Mouse (Mus musculus) MEL (cell line): ENCODE results near the gene Ak4. TPM values are rescaled to one million over a fixed set of nuclear protein-coding genes. Genes with fewer than 3 reads are reported as not detected.

Source experiments
- DNase-seq: peaks from one replicate; pipeline ENCODE4 v3.0.0; 2011; ENCODE audit warnings: low read depth, low spot score
- H3K27ac ChIP-seq: 2 replicates; pipeline ENCODE4 v1.5.1; 2012; ENCODE audit warnings: low read depth, mild to moderate bottlenecking, control low read depth, low read length, moderate library complexity; ENCODE audit not compliant: control insufficient read depth
- H3K27me3 ChIP-seq, 2 experiments: fragments of 150-350 bp in 1 of 2; sonication (generic) in 1 of 2; 2 replicates each; pipeline ENCODE4 v1.6.1; 2012; ENCODE audit warnings: low read length in 2 of 2, mild to moderate bottlenecking in 2 of 2, improper control_type of control experiment in 1 of 2, moderate library complexity in 1 of 2; ENCODE audit not compliant: insufficient read depth in 2 of 2, control insufficient read depth in 1 of 2
- H3K36me3 ChIP-seq, 2 experiments: 2 replicates each; pipeline ENCODE4 v1.6.1; 2012 to 2014; ENCODE audit warnings: low read length in 2 of 2, improper control_type of control experiment in 1 of 2, inconsistent platforms in 1 of 2, mild to moderate bottlenecking in 1 of 2; ENCODE audit not compliant: insufficient read depth in 2 of 2, control insufficient read depth in 1 of 2
- H3K4me1 ChIP-seq, 2 experiments: fragments of 150-350 bp in 1 of 2; sonication (generic) in 1 of 2; 2 replicates each; pipeline ENCODE4 v1.6.1; 2012; ENCODE audit warnings: low read length in 2 of 2, improper control_type of control experiment in 1 of 2, mild to moderate bottlenecking in 1 of 2; ENCODE audit not compliant: insufficient read depth in 2 of 2, control insufficient read depth in 1 of 2
- H3K4me3 ChIP-seq, 2 experiments: fragments of 150-350 bp in 1 of 2; sonication (generic) in 1 of 2; 2 replicates each; pipeline ENCODE4 v1.5.1; 2012; ENCODE audit warnings: low read depth in 2 of 2, low read length in 2 of 2, mild to moderate bottlenecking in 2 of 2, moderate library complexity in 2 of 2, control low read depth in 1 of 2, improper control_type of control experiment in 1 of 2; ENCODE audit not compliant: control insufficient read depth in 1 of 2, insufficient read depth in 1 of 2
- H3K79me2 ChIP-seq: 2 replicates; pipeline ENCODE4 v1.6.1; 2012; ENCODE audit warnings: mild to moderate bottlenecking, low read length, moderate library complexity; ENCODE audit not compliant: control insufficient read depth, poor library complexity, insufficient read depth
- H3K9ac ChIP-seq: 2 replicates; pipeline ENCODE4 v1.6.1; 2012; ENCODE audit warnings: low read depth, mild to moderate bottlenecking, control low read depth, low read length, moderate library complexity; ENCODE audit not compliant: control insufficient read depth, poor library complexity, severe bottlenecking
- H3K9me3 ChIP-seq: fragments of 150-350 bp; sonication (generic); replicated peaks from 2 replicates; pipeline ENCODE4 v1.6.1; 2012; ENCODE audit warnings: mild to moderate bottlenecking, low read length, improper control_type of control experiment, moderate library complexity; ENCODE audit not compliant: insufficient read depth
- CHD1 ChIP-seq: IDR thresholded peaks from 2 replicates; pipeline ENCODE4 v1.6.1; 2012; ENCODE audit warnings: low read depth, mild to moderate bottlenecking, inconsistent platforms, low read length, improper control_type of control experiment
- CHD2 ChIP-seq: IDR thresholded peaks from 2 replicates; pipeline ENCODE4 v1.6.1; 2011; ENCODE audit warnings: low read length, improper control_type of control experiment
- CTCF ChIP-seq, 3 experiments: IDR thresholded peaks in 2 of 3; conservative IDR thresholded peaks in 1 of 3; 2 replicates each; pipeline ENCODE4 v1.5.1; 2011 to 2012; ENCODE audit warnings: low read length in 3 of 3, low read depth in 2 of 3, mild to moderate bottlenecking in 2 of 3, improper control_type of control experiment in 1 of 3, inconsistent platforms in 1 of 3, mixed read lengths in 1 of 3, moderate library complexity in 1 of 3; ENCODE audit not compliant: control insufficient read depth in 1 of 3, insufficient read depth in 1 of 3, poor library complexity in 1 of 3, severe bottlenecking in 1 of 3
- ETS1 ChIP-seq: IDR thresholded peaks from 2 replicates; pipeline ENCODE4 v1.6.1; 2012; ENCODE audit warnings: low read depth, mild to moderate bottlenecking, inconsistent platforms, low read length, improper control_type of control experiment, moderate library complexity
- GABPA ChIP-seq: IDR thresholded peaks from 2 replicates; pipeline ENCODE4 v1.6.1; 2012; ENCODE audit warnings: low read depth, mild to moderate bottlenecking, inconsistent platforms, low read length, improper control_type of control experiment, moderate library complexity
- GATA1 ChIP-seq: IDR thresholded peaks from 2 replicates; pipeline ENCODE4 v1.6.1; 2011; ENCODE audit warnings: low read depth, low read length, improper control_type of control experiment
- HCFC1 ChIP-seq: IDR thresholded peaks from 2 replicates; pipeline ENCODE4 v1.6.1; 2012; ENCODE audit warnings: low read depth, mild to moderate bottlenecking, inconsistent platforms, low read length, improper control_type of control experiment, moderate library complexity
- MAFK ChIP-seq: IDR thresholded peaks from 2 replicates; pipeline ENCODE4 v1.6.1; 2011; ENCODE audit warnings: low read depth, mild to moderate bottlenecking, low read length, improper control_type of control experiment, borderline replicate concordance
- MAX ChIP-seq: IDR thresholded peaks from 2 replicates; pipeline ENCODE4 v1.6.1; 2011; ENCODE audit warnings: low read length, improper control_type of control experiment
- MAZ ChIP-seq: IDR thresholded peaks from 2 replicates; pipeline ENCODE4 v1.6.1; 2012; ENCODE audit warnings: low read depth, mild to moderate bottlenecking, inconsistent platforms, low read length, improper control_type of control experiment
- MYB ChIP-seq: IDR thresholded peaks from 2 replicates; pipeline ENCODE4 v1.6.1; 2011; ENCODE audit warnings: mild to moderate bottlenecking, low read depth, low read length, improper control_type of control experiment
- MYC ChIP-seq: IDR thresholded peaks from 2 replicates; pipeline ENCODE4 v1.6.1; 2011; ENCODE audit warnings: low read depth, mild to moderate bottlenecking, low read length, improper control_type of control experiment, moderate library complexity
- NRF1 ChIP-seq: IDR thresholded peaks from 2 replicates; pipeline ENCODE4 v1.6.1; 2014; ENCODE audit warnings: low read depth, mild to moderate bottlenecking, inconsistent platforms, low read length, improper control_type of control experiment, moderate library complexity; ENCODE audit not compliant: poor library complexity, insufficient read depth, severe bottlenecking
- POLR2AphosphoS2 ChIP-seq: IDR thresholded peaks from 2 replicates; pipeline ENCODE4 v1.6.1; 2011; ENCODE audit warnings: low read length, improper control_type of control experiment
- POLR2AphosphoS5 ChIP-seq: IDR thresholded peaks from 2 replicates; pipeline ENCODE4 v1.6.1; 2012; ENCODE audit warnings: low read depth, borderline replicate concordance, mild to moderate bottlenecking, inconsistent platforms, low read length, moderate library complexity, mixed read lengths
- RAD21 ChIP-seq: IDR thresholded peaks from 2 replicates; pipeline ENCODE4 v1.6.1; 2011; ENCODE audit warnings: mild to moderate bottlenecking, low read depth, low read length, improper control_type of control experiment
- RCOR1 ChIP-seq: IDR thresholded peaks from 2 replicates; pipeline ENCODE4 v1.6.1; 2012; ENCODE audit warnings: low read depth, mild to moderate bottlenecking, inconsistent platforms, low read length, improper control_type of control experiment
- SMC3 ChIP-seq: IDR thresholded peaks from 2 replicates; pipeline ENCODE4 v1.6.1; 2011; ENCODE audit warnings: low read depth, low read length, improper control_type of control experiment
- TCF12 ChIP-seq: IDR thresholded peaks from 2 replicates; pipeline ENCODE4 v1.6.1; 2014; ENCODE audit warnings: low read depth, mild to moderate bottlenecking, inconsistent platforms, low read length, improper control_type of control experiment, moderate library complexity
- USF1 ChIP-seq: IDR thresholded peaks from 2 replicates; pipeline ENCODE4 v1.6.1; 2014; ENCODE audit warnings: low read depth, mild to moderate bottlenecking, inconsistent platforms, low read length, improper control_type of control experiment, moderate library complexity
- USF2 ChIP-seq, 2 experiments: IDR thresholded peaks; 2 replicates each; pipeline ENCODE4 v1.6.1; 2011 to 2012; ENCODE audit warnings: improper control_type of control experiment in 2 of 2, low read length in 2 of 2, borderline replicate concordance in 1 of 2, inconsistent platforms in 1 of 2, low read depth in 1 of 2, mild to moderate bottlenecking in 1 of 2; ENCODE audit not compliant: insufficient read depth in 1 of 2
- ZC3H11A ChIP-seq: IDR thresholded peaks from 2 replicates; pipeline ENCODE4 v1.6.1; 2012; ENCODE audit warnings: low read depth, mild to moderate bottlenecking, inconsistent platforms, low read length, improper control_type of control experiment
- ZKSCAN1 ChIP-seq: IDR thresholded peaks from 2 replicates; pipeline ENCODE4 v1.6.1; 2012; ENCODE audit warnings: low read depth, mild to moderate bottlenecking, inconsistent platforms, low read length, improper control_type of control experiment, moderate library complexity
- ZNF384 ChIP-seq: IDR thresholded peaks from 2 replicates; pipeline ENCODE4 v1.6.1; 2012; ENCODE audit warnings: low read depth, mild to moderate bottlenecking, inconsistent platforms, low read length, improper control_type of control experiment
- polyA plus RNA-seq, 2 experiments: library from polyadenylated mRNA; stranded (reverse) in 1 of 2; unstranded in 1 of 2; fragments of >175 nt in 1 of 2; fragments of >200 nt in 1 of 2; gene quantifications; 2 replicates each; pipeline versions ENCODE4 v1.2.1 to v1.2.4; 2012; ENCODE audit warnings: low replicate concordance in 2 of 2, low read depth in 1 of 2; ENCODE audit not compliant: insufficient read length in 2 of 2, insufficient read depth in 1 of 2, missing spikeins in 1 of 2
- total RNA-seq: library from RNA; depleted of rRNA; stranded (reverse); fragments of 300-350 nt; gene quantifications from 2 replicates; pipeline ENCODE4 v1.2.3, GENCODE M21; 2012

Gene Ak4
- total and polyA plus RNA-seq, 3 experiments: 18.3 to 25.4 TPM; not detected in 1

GRCm38 (mm10) chr4:101425666-101426065 is 6.6 kb downstream of the Ak4 start:
- Histone ChIP-seq H3K36me3 (peaks cover 2 to 12% of the 10 kb centered on the region in 2 experiments), H3K27me3 (no peaks in the 10 kb centered on the region), H3K27ac (no peak overlapping the region), H3K4me3 (no peak overlapping the region), H3K4me1 (peaks cover 2 to 8% of the 10 kb centered on the region in 2 experiments; a peak in 3 of 4 replicates), H3K9me3 (no peaks in the 10 kb centered on the region), H3K9ac (no peak overlapping the region), H3K79me2 (peaks cover 19% of the 10 kb centered on the region)
- DNase-seq: no peak
- TF ChIP-seq TCF12: no peak
- no peak for TF ChIP-seq ZC3H11A
- TF ChIP-seq GATA1: no peak
- no peak for TF ChIP-seq SMC3
- TF ChIP-seq USF1: no peak
- TF ChIP-seq CHD1: no peak
- TF ChIP-seq USF2 (IDR thresholded peaks at IDR 0.05; ENCODE audit: borderline replicate concordance in 1 of 2, insufficient read depth in 1 of 2, low read depth in 1 of 2, low read length in 2 of 2): no peak
- TF ChIP-seq RCOR1: no peak

- Histone ChIP-seq H3K9me3 (no peaks in the 10 kb centered on the region), H3K4me1 (peaks cover 2 to 7% of the 10 kb centered on the region in 2 experiments; a peak in 3 of 4 replicates), H3K9ac (no peak overlapping the region), H3K27ac (no peak overlapping the region), H3K36me3 (peaks cover 2 to 8% of the 10 kb centered on the region in 2 experiments), H3K79me2 (peaks cover 13% of the 10 kb centered on the region), H3K4me3 (no peak overlapping the region), H3K27me3 (no peaks in the 10 kb centered on the region)
- DNase-seq: no peak
- TF ChIP-seq CTCF (IDR thresholded peaks at IDR 0.05 in 2 of 3, conservative IDR thresholded peaks at IDR 0.05 in 1 of 3; ENCODE audit: control insufficient read depth in 1 of 3, insufficient read depth in 1 of 3, low read depth in 2 of 3, low read length in 3 of 3, poor library complexity in 1 of 3, severe bottlenecking in 1 of 3): no peak
- no peak for TF ChIP-seq TCF12
- no peak for TF ChIP-seq ZKSCAN1
- TF ChIP-seq MAX: no peak
- no peak for TF ChIP-seq MYB
Measured at GRCm38 (mm10) chr4:101426566-101426965, 7.5 kb downstream of the Ak4 start.

GRCm38 (mm10) chr4:101427886-101428680 is 9.0 kb downstream of the Ak4 start:
- H3K9me3 ChIP-seq: no peaks in the 10 kb centered on the region
- no peak overlapping the region for H3K9ac ChIP-seq
- H3K79me2 ChIP-seq: peaks cover 10% of the 10 kb centered on the region
- peaks cover 2 to 3% of the 10 kb centered on the region in 2 experiments; a peak in 2 of 4 replicates for H3K4me1 ChIP-seq
- no peak overlapping the region for H3K4me3 ChIP-seq
- no peaks in the 10 kb centered on the region for H3K27me3 ChIP-seq
- DNase-seq: no peak
- H3K27ac ChIP-seq: no peak overlapping the region
- peaks cover 0 to 8% of the 10 kb centered on the region in 2 experiments; a peak in 2 of 4 replicates for H3K36me3 ChIP-seq
- TF ChIP-seq MYC: no peak
- TF ChIP-seq RCOR1: no peak
- TF ChIP-seq RAD21: no peak
- no peak for TF ChIP-seq HCFC1
- TF ChIP-seq MAZ: no peak
- TF ChIP-seq CHD2: no peak
- no peak for TF ChIP-seq ZNF384
- TF ChIP-seq POLR2AphosphoS5: no peak
- TF ChIP-seq USF2 (IDR thresholded peaks at IDR 0.05; ENCODE audit: borderline replicate concordance in 1 of 2, insufficient read depth in 1 of 2, low read depth in 1 of 2, low read length in 2 of 2): no peak
- TF ChIP-seq TCF12: no peak
- no peak for TF ChIP-seq ZKSCAN1
- no peak for TF ChIP-seq MAFK
- no peak for TF ChIP-seq ETS1
- no peak for TF ChIP-seq POLR2AphosphoS2
- no peak for TF ChIP-seq NRF1
- TF ChIP-seq GABPA: no peak
